Mouse (Mus musculus) embryonic facial prominence, embryonic 12.5 days (tissue): Measurements from ENCODE around the gene Pnpo. TPM values are rescaled to one million over a fixed set of nuclear protein-coding genes. Genes with fewer than 3 reads are reported as not detected.

Experiments used
- ATAC-seq: fragments of 200-750 bp; cut with Nextera tagmentation; 2 replicates; pipeline ENCODE4 v1.8.0; 2017; ENCODE audit not compliant: insufficient number of reproducible peaks, insufficient read depth, low FRiP score, low TSS enrichment
- H3K27ac ChIP-seq: fragments of 300-500 bp; sonication (generic); 2 replicates; pipeline ENCODE4 v1.5.1; 2016; ENCODE audit warnings: mild to moderate bottlenecking
- H3K27me3 ChIP-seq: fragments of 300-500 bp; sonication (generic); 2 replicates; pipeline ENCODE4 v1.6.1; 2016; ENCODE audit warnings: mild to moderate bottlenecking, moderate library complexity
- H3K36me3 ChIP-seq: fragments of 300-500 bp; sonication (generic); 2 replicates; pipeline ENCODE4 v1.6.1; 2016; ENCODE audit warnings: mild to moderate bottlenecking
- H3K4me1 ChIP-seq: fragments of 300-500 bp; sonication (generic); 2 replicates; pipeline ENCODE4 v1.6.1; 2016
- H3K4me2 ChIP-seq: fragments of 300-500 bp; sonication (generic); replicated peaks from 2 replicates; pipeline ENCODE4 v1.6.1; 2016; ENCODE audit warnings: mild to moderate bottlenecking, moderate library complexity
- H3K4me3 ChIP-seq: fragments of 300-500 bp; sonication (generic); 2 replicates; pipeline ENCODE4 v1.5.1; 2016; ENCODE audit warnings: mild to moderate bottlenecking
- H3K9ac ChIP-seq: fragments of 300-500 bp; sonication (generic); 2 replicates; pipeline ENCODE4 v1.6.1; 2016; ENCODE audit warnings: mild to moderate bottlenecking, moderate library complexity
- H3K9me3 ChIP-seq: fragments of 300-500 bp; sonication (generic); 2 replicates; pipeline ENCODE4 v1.6.1; 2016; ENCODE audit warnings: mild to moderate bottlenecking, moderate library complexity
- WGBS: fragments of 180-500 bp; shearing (Covaris S2); methylation state at CpG from one replicate; pipeline ENCODE4 v1.1.7; 2016; 5-methylcytosine and 5-hydroxymethylcytosine counted together
- polyA plus RNA-seq: library from polyadenylated mRNA; unstranded; fragments of >200 nt; fragmentation: Nextera tagmentation; extraction: Ambion mirVana; gene quantifications from 2 replicates; pipeline ENCODE4 v1.2.1, GENCODE M21; 2016

Gene Pnpo
- polyA plus RNA-seq, 1 experiment from 2014 or later: 22.2 TPM

GRCm38 (mm10) chr11:96969280-96969722 lies 25.5 kb upstream of the Pnpo start:
- H3K27ac ChIP-seq: no peak overlapping the region
- H3K4me1 ChIP-seq: peaks cover 11% of the 10 kb centered on the region
- no peak overlapping the region for H3K4me3 ChIP-seq
- H3K36me3 ChIP-seq: no peaks in the 10 kb centered on the region
- H3K4me2 ChIP-seq: no peak overlapping the region
- WGBS: 69% methylated on average over 5 of the region's 5 CpGs
- H3K27me3 ChIP-seq: no peaks in the 10 kb centered on the region
- H3K9me3 ChIP-seq: no peaks in the 10 kb centered on the region
- ATAC-seq: no peak
- no peak overlapping the region for H3K9ac ChIP-seq

GRCm38 (mm10) chr11:96968476-96968875 lies 24.7 kb upstream of the Pnpo start:
- peaks cover 11% of the 10 kb centered on the region for H3K4me1 ChIP-seq
- H3K36me3 ChIP-seq: no peaks in the 10 kb centered on the region
- no peak overlapping the region for H3K9ac ChIP-seq
- WGBS: 61% methylated on average over 6 of the region's 6 CpGs
- no peak overlapping the region for H3K4me3 ChIP-seq
- no peak overlapping the region for H3K4me2 ChIP-seq
- no peak for ATAC-seq
- H3K27me3 ChIP-seq: no peaks in the 10 kb centered on the region
- no peak overlapping the region for H3K27ac ChIP-seq
- H3K9me3 ChIP-seq: no peaks in the 10 kb centered on the region

- Histone ChIP-seq H3K9me3 (no peaks in the 10 kb centered on the region), H3K4me3 (no peak overlapping the region), H3K9ac (no peak overlapping the region), H3K27me3 (no peaks in the 10 kb centered on the region), H3K4me2 (no peak overlapping the region), H3K4me1 (peaks cover 7% of the 10 kb centered on the region; the same call in 1 of the 2 replicates), H3K27ac (no peak overlapping the region), H3K36me3 (0 out of 2 replicates have a peak, but pooled peaks cover 4% of the 10 kb centered on the region)
- 83% methylated on average over 11 of the region's 11 CpGs for WGBS
- ATAC-seq: no peak
These were observed 23.9 kb upstream of the Pnpo start for GRCm38 (mm10) chr11:96967544-96968269.

GRCm38 (mm10) chr11:96966914-96967543 lies 23.2 kb upstream of the Pnpo start:
- no peak overlapping the region for H3K4me2 ChIP-seq
- ATAC-seq: no peak
- H3K9ac ChIP-seq: no peak overlapping the region
- peaks cover 2% of the 10 kb centered on the region; the same call in 1 of the 2 replicates for H3K4me1 ChIP-seq
- H3K4me3 ChIP-seq: no peak overlapping the region
- H3K36me3 ChIP-seq: 0 out of 2 replicates have a peak, but pooled peaks cover 11% of the 10 kb centered on the region
- 90% methylated on average over 13 of the region's 13 CpGs for WGBS
- no peak overlapping the region for H3K27ac ChIP-seq
- no peaks in the 10 kb centered on the region for H3K9me3 ChIP-seq
- H3K27me3 ChIP-seq: no peaks in the 10 kb centered on the region

- no peak overlapping the region for H3K4me2 ChIP-seq
- H3K36me3 ChIP-seq: peaks cover 19% of the 10 kb centered on the region
- no peak overlapping the region for H3K27ac ChIP-seq
- WGBS: 86% methylated on average over 3 of the region's 3 CpGs
- no peaks in the 10 kb centered on the region for H3K9me3 ChIP-seq
- H3K27me3 ChIP-seq: no peaks in the 10 kb centered on the region
- ATAC-seq: no peak
- H3K4me1 ChIP-seq: peaks cover 2% of the 10 kb centered on the region; the same call in 1 of the 2 replicates
- no peak overlapping the region for H3K9ac ChIP-seq
- H3K4me3 ChIP-seq: no peak overlapping the region
These were observed 22.4 kb upstream of the Pnpo start for GRCm38 (mm10) chr11:96966172-96966571.

GRCm38 (mm10) chr11:96963580-96963979 lies 19.8 kb upstream of the Pnpo start:
- Histone ChIP-seq H3K4me1 (no peaks in the 10 kb centered on the region), H3K36me3 (peaks cover 43% of the 10 kb centered on the region), H3K9ac (no peak overlapping the region), H3K4me3 (no peak overlapping the region), H3K9me3 (no peaks in the 10 kb centered on the region), H3K27me3 (no peaks in the 10 kb centered on the region), H3K4me2 (no peak overlapping the region), H3K27ac (no peak overlapping the region)
- 15% methylated on average over 8 of the region's 8 CpGs for whole genome bisulfite sequencing
- ATAC-seq: no peak

GRCm38 (mm10) chr11:96957061-96957805 lies 13.4 kb upstream of the Pnpo start:
- ATAC-seq: no peak
- WGBS: 91% methylated on average over 10 of the region's 10 CpGs
- Histone ChIP-seq H3K4me3 (no peak overlapping the region), H3K27me3 (no peaks in the 10 kb centered on the region), H3K4me1 (no peaks in the 10 kb centered on the region), H3K27ac (no peak overlapping the region), H3K9ac (no peak overlapping the region), H3K36me3 (peaks cover 86% of the 10 kb centered on the region), H3K4me2 (no peak overlapping the region), H3K9me3 (no peaks in the 10 kb centered on the region)

GRCm38 (mm10) chr11:96956009-96956724 lies 12.4 kb upstream of the Pnpo start:
- Histone ChIP-seq H3K27ac (no peak overlapping the region), H3K4me2 (no peak overlapping the region), H3K4me1 (no peaks in the 10 kb centered on the region), H3K27me3 (no peaks in the 10 kb centered on the region), H3K4me3 (no peak overlapping the region), H3K36me3 (peaks cover 86% of the 10 kb centered on the region), H3K9ac (no peak overlapping the region), H3K9me3 (no peaks in the 10 kb centered on the region)
- 57% methylated on average over 20 of the region's 20 CpGs for WGBS
- ATAC-seq: no peak

- Histone ChIP-seq H3K4me2 (no peak overlapping the region), H3K4me3 (no peak overlapping the region), H3K9ac (no peak overlapping the region), H3K4me1 (no peaks in the 10 kb centered on the region), H3K36me3 (peaks cover 77% of the 10 kb centered on the region), H3K9me3 (no peaks in the 10 kb centered on the region), H3K27ac (no peak overlapping the region), H3K27me3 (no peaks in the 10 kb centered on the region)
- WGBS: 88% methylated on average over 4 of the region's 4 CpGs
- ATAC-seq: no peak
These were observed 11.3 kb upstream of the Pnpo start for GRCm38 (mm10) chr11:96955094-96955493.

- Histone ChIP-seq H3K4me1 (no peaks in the 10 kb centered on the region), H3K9ac (no peak overlapping the region), H3K27me3 (no peaks in the 10 kb centered on the region), H3K27ac (no peak overlapping the region), H3K4me3 (no peak overlapping the region), H3K36me3 (peaks cover 63% of the 10 kb centered on the region), H3K9me3 (no peaks in the 10 kb centered on the region), H3K4me2 (no peak overlapping the region)
- no peak for ATAC-seq
- 73% methylated on average over 6 of the region's 6 CpGs for WGBS
These were observed 9.1 kb upstream of the Pnpo start for GRCm38 (mm10) chr11:96952896-96953295.

GRCm38 (mm10) chr11:96952426-96952825 lies 8.6 kb upstream of the Pnpo start:
- Histone ChIP-seq H3K4me1 (no peaks in the 10 kb centered on the region), H3K9me3 (no peaks in the 10 kb centered on the region), H3K9ac (no peak overlapping the region), H3K4me3 (no peak overlapping the region), H3K4me2 (no peak overlapping the region), H3K27ac (no peak overlapping the region), H3K36me3 (peaks cover 60% of the 10 kb centered on the region), H3K27me3 (no peaks in the 10 kb centered on the region)
- WGBS: 76% methylated on average over 10 of the region's 10 CpGs
- ATAC-seq: no peak
